Mouse (Mus musculus) spleen, embryonic (tissue): ENCODE measurements around the gene Gm8122.
"Not testable (repeated sequence)": the region's sequence is repeated elsewhere in the genome, so short reads cannot be mapped to it uniquely, and the experiment has no call there.

Experiments
- CTCF ChIA-PET: fragments of 350-600 bp; sonication (Branson Sonifier 250); formaldehyde crosslinking; loops from one replicate; lab custom pipeline; 2022; lab: Charles Lee

The Gm8122 gene

GRCm38 (mm10) chr14:43235204-43235603 lies at the start of gene Gm8122:
Gm8122 (minus strand) TSS chr14:43235304.
- CTCF ChIA-PET = not testable (repeated sequence)

GRCm38 (mm10) chr14:43278681-43279080 lies 43.6 kb upstream of the Gm8122 start:
- CTCF ChIA-PET = not testable (repeated sequence)

GRCm38 (mm10) chr14:43278146-43278545 lies 43.0 kb upstream of the Gm8122 start:
- CTCF ChIA-PET = not testable (repeated sequence)

GRCm38 (mm10) chr14:43277468-43277867 lies 42.4 kb upstream of the Gm8122 start:
- CTCF ChIA-PET = not testable (repeated sequence)

- CTCF ChIA-PET = not testable (repeated sequence)
These were observed 40.6 kb upstream of the Gm8122 start for GRCm38 (mm10) chr14:43275752-43276151.

- CTCF ChIA-PET = not testable (repeated sequence)
These were observed 39.9 kb upstream of the Gm8122 start, which contains the start of gene Gm9732 for GRCm38 (mm10) chr14:43274986-43275511. Gm9732 (plus strand) TSS chr14:43275036.

- CTCF ChIA-PET = not testable (repeated sequence)
These were observed 38.1 kb upstream of the Gm8122 start for GRCm38 (mm10) chr14:43273161-43273560.

GRCm38 (mm10) chr14:43269211-43269610 lies 34.1 kb upstream of the Gm8122 start:
- CTCF ChIA-PET = not testable (repeated sequence)

GRCm38 (mm10) chr14:43268521-43269084 lies 33.5 kb upstream of the Gm8122 start:
- CTCF ChIA-PET = not testable (repeated sequence)

- CTCF ChIA-PET = not testable (repeated sequence)
These were observed 28.3 kb upstream of the Gm8122 start for GRCm38 (mm10) chr14:43263421-43263820.

- CTCF ChIA-PET = not testable (repeated sequence)
These were observed 23.2 kb upstream of the Gm8122 start, which contains the start of gene Gm8126 for GRCm38 (mm10) chr14:43258349-43258748. Gm8126 (plus strand) TSS chr14:43258649.

GRCm38 (mm10) chr14:43256511-43256910 lies 21.4 kb upstream of the Gm8122 start:
- CTCF ChIA-PET = not testable (repeated sequence)

- CTCF ChIA-PET = not testable (repeated sequence)
These were observed 15.6 kb upstream of the Gm8122 start for GRCm38 (mm10) chr14:43250549-43251253.

GRCm38 (mm10) chr14:43249611-43250170 lies 14.6 kb upstream of the Gm8122 start:
- CTCF ChIA-PET = not testable (repeated sequence)

- CTCF ChIA-PET = not testable (repeated sequence)
These were observed 2.7 kb upstream of the Gm8122 start for GRCm38 (mm10) chr14:43237769-43238168.
